Mouse (Mus musculus) subcutaneous adipose tissue, adult 2 months (tissue): Measurements from ENCODE around the gene Tstd3. TPM values are rescaled to one million over a fixed set of nuclear protein-coding genes. Genes with fewer than 3 reads are reported as not detected.

Experiments used
- polyA plus RNA-seq: library from polyadenylated mRNA; depleted of rRNA; stranded (reverse); fragments of >200 nt; gene quantifications from 2 replicates; pipeline ENCODE4 v1.2.3, GENCODE M21; 2012; ENCODE audit warnings: low replicate concordance; rRNA removed

Tstd3 gene
- 3.9 and 5.8 TPM in 2 replicates for polyA plus RNA-seq

DNA sequence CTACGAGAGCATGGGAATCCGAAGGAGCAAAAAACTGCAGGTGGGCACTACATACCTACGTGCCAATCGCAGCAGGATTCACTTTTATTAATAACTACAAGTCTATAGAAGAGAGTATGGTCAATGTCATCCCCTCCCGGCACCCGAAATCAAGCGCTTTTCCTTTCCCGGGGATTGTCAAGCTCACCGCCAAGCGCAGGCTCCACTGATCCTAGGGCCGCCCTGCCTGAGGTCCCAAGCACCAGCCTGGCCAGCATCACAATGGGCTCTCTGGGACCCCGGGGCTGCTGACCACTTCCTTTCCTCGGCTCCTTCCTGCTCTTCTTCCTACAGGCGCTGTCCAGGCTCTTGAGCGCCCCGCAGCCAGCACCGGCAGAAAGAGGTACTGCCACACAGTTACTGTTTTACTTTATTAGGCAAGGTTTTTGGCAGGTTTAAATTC, at the start of gene Tstd3, which contains the start of gene Usp45:
Gene Tstd3 (minus strand): TSS at position 350 of the 442 bp plus-strand sequence.
Gene Usp45 (plus strand): TSS at position 294 of the 442 bp plus-strand sequence.

DNA sequence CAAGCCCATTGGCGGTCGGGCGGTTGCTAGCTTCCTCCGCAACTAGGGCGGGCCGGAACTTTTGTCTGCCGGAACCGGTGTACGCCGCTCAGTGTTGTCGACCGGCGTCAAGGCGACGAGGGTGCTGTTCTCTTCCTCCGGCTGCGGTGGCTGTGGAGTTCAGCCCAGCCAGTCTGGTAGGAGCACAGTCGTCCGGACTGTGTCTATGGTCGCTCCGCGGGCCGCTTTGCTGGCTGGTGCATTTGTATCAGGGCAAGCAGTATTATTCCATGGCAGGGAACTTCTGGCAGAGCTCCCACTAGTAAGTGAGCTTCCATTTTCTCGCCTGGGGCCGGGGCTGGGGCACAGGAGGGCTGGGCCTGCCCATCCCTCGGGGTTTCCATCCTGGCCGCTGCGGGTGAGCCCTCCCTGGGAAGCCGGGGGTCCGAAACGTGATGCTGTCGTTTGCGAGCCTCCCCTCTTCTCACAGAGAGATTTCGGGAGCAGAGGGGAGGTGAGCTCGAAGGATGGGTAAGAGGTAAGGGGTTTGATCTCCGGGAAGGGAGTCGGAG, 39.3 kb downstream of the Tstd3 start, which contains the start of gene Ccnc:
Gene Ccnc (plus strand): TSS at position 87 of the 551 bp plus-strand sequence.

Other genes starting within 250 kb of the Tstd3 start
- not detected in 2 replicates for gene Prdm13, start 81.2 kb downstream of the Tstd3 start, polyA plus RNA-seq
- 6.5 and 7.4 TPM in 2 replicates for gene Ccnc, start 39.5 kb downstream of the Tstd3 start, polyA plus RNA-seq
- 3.3 and 4.7 TPM in 2 replicates for gene Usp45, start 56 bp downstream of the Tstd3 start, polyA plus RNA-seq
- gene Pnisr, start 80.4 kb upstream of the Tstd3 start, polyA plus RNA-seq = 60.5 and 91.8 TPM in 2 replicates
- gene Coq3, start 112.5 kb upstream of the Tstd3 start, polyA plus RNA-seq = 5.3 and 7.5 TPM in 2 replicates
- gene Faxc, start 164.1 kb upstream of the Tstd3 start, polyA plus RNA-seq = 0.32 and 7.5 TPM in 2 replicates